Mouse (Mus musculus): ENCODE measurements around the gene Vsig10. TPM values are rescaled to one million over a fixed set of nuclear protein-coding genes. Genes with fewer than 3 reads are reported as not detected.

The Vsig10 gene
- total and polyA plus RNA-seq, 3 experiments, result 0.02 to 0.05 TPM; not detected in 1

- no peak for ATAC-seq (ENCODE audit: extremely low read depth, insufficient number of reproducible peaks, low FRiP score, poor library complexity, severe bottlenecking)
- DNase-seq (ENCODE audit: low spot score), result no peak
- Histone ChIP-seq H3K4me1 (ENCODE audit: insufficient read depth, low read depth, low read length) (peaks cover 10% of the 10 kb centered on the region), H3K9me3 (replicated peaks) (peaks cover 3% of the 10 kb centered on the region; the same call in 1 of the 2 replicates), H3K4me3 (ENCODE audit: low read depth, low read length) (no peak overlapping the region), H3K36me3 (replicated peaks) (no peaks in the 10 kb centered on the region), H3K27me3 (ENCODE audit: insufficient read depth, low read length) (peaks cover 15% of the 10 kb centered on the region)
- no peak for TF ChIP-seq GATA2 (IDR thresholded peaks at IDR 0.05; ENCODE audit: borderline replicate concordance, low read depth, low read length)
- no peak for TF ChIP-seq TAL1 (conservative IDR thresholded peaks at IDR 0.05; ENCODE audit: low read depth, low read length)
- TF ChIP-seq CTCF (IDR thresholded peaks at IDR 0.05; ENCODE audit: low read depth, low read length), result no peak
- no peak for TF ChIP-seq POLR2AphosphoS5 (IDR thresholded peaks at IDR 0.05; ENCODE audit: insufficient replicate concordance, low read depth, low read length)
- TF ChIP-seq GATA1 (IDR thresholded peaks at IDR 0.05; ENCODE audit: borderline replicate concordance, low read length), result no peak
Measured at GRCm38 (mm10) chr5:117305754-117306153, 13.1 kb upstream of the Vsig10 start.

GRCm38 (mm10) chr5:117306826-117307225 is 12.1 kb upstream of the Vsig10 start:
- no peak for DNase-seq (ENCODE audit: low spot score)

DNA sequence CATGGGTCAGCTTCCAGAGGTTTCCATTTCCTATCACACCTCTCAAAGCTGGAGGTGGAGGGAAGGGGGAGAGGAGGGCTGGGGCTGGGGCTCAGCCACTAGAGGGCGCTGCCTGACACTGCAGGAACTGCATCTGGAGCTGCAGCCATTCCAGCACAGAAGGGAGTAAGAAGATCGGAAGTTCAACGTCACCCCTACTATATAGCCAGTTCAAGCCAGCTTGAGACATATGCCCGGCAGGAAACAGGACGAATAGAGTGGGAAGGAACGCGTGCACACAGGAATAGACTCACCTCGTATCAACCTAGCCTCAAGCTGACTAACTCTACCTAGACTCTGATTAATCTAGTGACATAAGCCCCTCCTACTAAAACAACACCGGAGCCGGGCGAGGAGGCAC is 11.2 kb upstream of the Vsig10 start:
- H3K4me3 ChIP-seq (ENCODE audit: low read depth, low read length), result no peak overlapping the region
- H3K4me1 ChIP-seq (ENCODE audit: insufficient read depth, low read depth, low read length), result peaks cover 10% of the 10 kb centered on the region
- TF ChIP-seq GATA1 (IDR thresholded peaks at IDR 0.05; ENCODE audit: borderline replicate concordance, low read length) (no peak), CTCF (IDR thresholded peaks at IDR 0.05; ENCODE audit: low read depth, low read length) (peak; percentile 84), POLR2AphosphoS5 (IDR thresholded peaks at IDR 0.05; ENCODE audit: insufficient replicate concordance, low read depth, low read length) (no peak), GATA2 (IDR thresholded peaks at IDR 0.05; ENCODE audit: borderline replicate concordance, low read depth, low read length) (no peak), TAL1 (conservative IDR thresholded peaks at IDR 0.05; ENCODE audit: low read depth, low read length) (no peak)
- no peaks in the 10 kb centered on the region for H3K36me3 ChIP-seq (replicated peaks)
- ATAC-seq (ENCODE audit: extremely low read depth, insufficient number of reproducible peaks, low FRiP score, poor library complexity, severe bottlenecking) (peak; percentile 49; the same call in 1 of the 2 replicates), DNase-seq (ENCODE audit: low spot score) (peak; percentile 63)
- peaks cover 14% of the 10 kb centered on the region for H3K27me3 ChIP-seq (ENCODE audit: insufficient read depth, low read length)
- H3K9me3 ChIP-seq (replicated peaks), result peaks cover 3% of the 10 kb centered on the region; the same call in 1 of the 2 replicates

More at GRCm38 (mm10) chr5:117306826-117307225, 12.1 kb upstream of the Vsig10 start:
- H3K9me3 ChIP-seq (replicated peaks), result peaks cover 3% of the 10 kb centered on the region; the same call in 1 of the 2 replicates
- no peak overlapping the region for H3K4me3 ChIP-seq (ENCODE audit: low read depth, low read length)
- TF ChIP-seq GATA2 (IDR thresholded peaks at IDR 0.05; ENCODE audit: borderline replicate concordance, low read depth, low read length) (no peak), POLR2AphosphoS5 (IDR thresholded peaks at IDR 0.05; ENCODE audit: insufficient replicate concordance, low read depth, low read length) (no peak), TAL1 (conservative IDR thresholded peaks at IDR 0.05; ENCODE audit: low read depth, low read length) (no peak), CTCF (IDR thresholded peaks at IDR 0.05; ENCODE audit: low read depth, low read length) (no peak), GATA1 (IDR thresholded peaks at IDR 0.05; ENCODE audit: borderline replicate concordance, low read length) (no peak)
- ATAC-seq (ENCODE audit: extremely low read depth, insufficient number of reproducible peaks, low FRiP score, poor library complexity, severe bottlenecking), result no peak
- H3K4me1 ChIP-seq (ENCODE audit: insufficient read depth, low read depth, low read length), result peaks cover 10% of the 10 kb centered on the region
- no peaks in the 10 kb centered on the region for H3K36me3 ChIP-seq (replicated peaks)
- H3K27me3 ChIP-seq (ENCODE audit: insufficient read depth, low read length), result peaks cover 15% of the 10 kb centered on the region

DNA sequence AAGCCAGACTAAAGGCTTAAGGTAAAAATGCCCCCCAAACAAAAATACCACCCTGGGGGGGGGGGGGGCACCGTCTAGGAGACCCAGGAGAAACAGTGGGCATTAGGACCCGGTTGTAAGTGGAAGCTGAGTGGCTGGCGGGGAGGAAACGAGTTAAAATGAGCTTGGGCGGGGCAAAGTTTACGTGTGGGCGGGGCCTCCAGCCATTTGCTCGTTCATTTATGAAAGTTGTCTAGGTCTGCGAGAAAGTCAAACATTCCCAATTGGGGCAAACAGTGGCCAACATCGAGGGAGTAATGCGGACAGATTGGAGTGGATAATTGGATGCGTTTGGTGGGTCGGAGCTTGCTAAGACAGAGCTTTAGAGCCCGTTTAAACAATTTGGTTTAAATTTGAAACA is 5.5 kb upstream of the Vsig10 start:
- DNase-seq (ENCODE audit: low spot score), result no peak
- no peak for TF ChIP-seq GATA1 (IDR thresholded peaks at IDR 0.05; ENCODE audit: borderline replicate concordance, low read length)
- TF ChIP-seq POLR2AphosphoS5 (IDR thresholded peaks at IDR 0.05; ENCODE audit: insufficient replicate concordance, low read depth, low read length), result no peak
- TF ChIP-seq CTCF (IDR thresholded peaks at IDR 0.05; ENCODE audit: low read depth, low read length), result no peak
- no peak for TF ChIP-seq TAL1 (conservative IDR thresholded peaks at IDR 0.05; ENCODE audit: low read depth, low read length)
- TF ChIP-seq GATA2 (IDR thresholded peaks at IDR 0.05; ENCODE audit: borderline replicate concordance, low read depth, low read length), result no peak

GRCm38 (mm10) chr5:117313909-117314308 is 5.0 kb upstream of the Vsig10 start:
- H3K4me1 ChIP-seq (ENCODE audit: insufficient read depth, low read depth, low read length), result no peaks in the 10 kb centered on the region
- TF ChIP-seq GATA2 (IDR thresholded peaks at IDR 0.05; ENCODE audit: borderline replicate concordance, low read depth, low read length) (no peak), POLR2AphosphoS5 (IDR thresholded peaks at IDR 0.05; ENCODE audit: insufficient replicate concordance, low read depth, low read length) (no peak), CTCF (IDR thresholded peaks at IDR 0.05; ENCODE audit: low read depth, low read length) (no peak), TAL1 (conservative IDR thresholded peaks at IDR 0.05; ENCODE audit: low read depth, low read length) (no peak)
- ATAC-seq (ENCODE audit: extremely low read depth, insufficient number of reproducible peaks, low FRiP score, poor library complexity, severe bottlenecking) (no peak), DNase-seq (ENCODE audit: low spot score) (no peak)
- peaks cover 2% of the 10 kb centered on the region for H3K9me3 ChIP-seq (replicated peaks)
- H3K27me3 ChIP-seq (ENCODE audit: insufficient read depth, low read length), result peaks cover 2% of the 10 kb centered on the region; the same call in 1 of the 2 replicates
- no peak overlapping the region for H3K4me3 ChIP-seq (ENCODE audit: low read depth, low read length)
- H3K36me3 ChIP-seq (replicated peaks), result no peaks in the 10 kb centered on the region

More for the DNA sequence above, 5.5 kb upstream of the Vsig10 start:
- Histone ChIP-seq H3K4me3 (ENCODE audit: low read depth, low read length) (no peak overlapping the region), H3K36me3 (replicated peaks) (no peaks in the 10 kb centered on the region), H3K4me1 (ENCODE audit: insufficient read depth, low read depth, low read length) (no peaks in the 10 kb centered on the region), H3K27me3 (ENCODE audit: insufficient read depth, low read length) (peaks cover 2% of the 10 kb centered on the region; the same call in 1 of the 2 replicates), H3K9me3 (replicated peaks) (no peaks in the 10 kb centered on the region)
- no peak for ATAC-seq (ENCODE audit: extremely low read depth, insufficient number of reproducible peaks, low FRiP score, poor library complexity, severe bottlenecking)

DNA sequence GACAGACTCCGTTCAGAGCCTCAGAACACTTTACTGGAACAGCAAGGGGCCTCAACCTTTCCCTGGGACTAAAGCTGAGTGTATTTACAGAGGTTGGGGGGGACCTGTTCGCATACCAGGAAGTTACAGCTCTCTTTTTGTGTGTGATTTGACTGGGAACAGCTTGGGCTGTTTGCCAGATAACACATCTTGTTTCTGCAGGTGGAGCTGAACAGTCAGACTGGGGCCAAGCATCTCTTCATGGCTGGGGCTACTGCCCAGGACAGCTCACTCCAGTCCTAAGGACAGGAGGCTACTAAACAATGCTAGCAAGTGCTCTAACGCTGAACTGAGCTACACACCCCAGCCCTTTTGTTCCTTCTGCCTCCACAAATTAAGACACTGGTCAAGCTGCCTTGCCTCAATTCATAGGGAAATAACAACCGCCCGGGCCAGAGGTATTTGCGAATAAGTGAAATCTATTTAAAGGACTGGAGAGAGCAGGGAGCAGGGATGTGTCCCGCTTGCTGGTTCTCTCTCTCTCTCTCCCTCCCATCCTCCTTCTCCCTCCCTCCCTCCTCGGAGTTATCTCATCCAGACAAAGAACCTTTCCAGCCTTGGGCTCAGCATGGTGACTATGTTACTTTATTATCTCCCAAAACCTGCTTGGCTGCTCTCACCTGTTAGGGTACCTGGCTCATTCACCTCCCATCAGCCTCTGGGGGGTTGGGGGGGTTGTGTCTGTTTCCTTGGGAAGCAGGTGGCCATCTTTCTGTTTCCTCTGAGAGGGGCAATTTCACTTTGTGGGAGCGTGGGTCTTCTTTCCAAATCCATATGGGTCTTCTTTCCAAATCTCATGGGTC is 4.1 kb upstream of the Vsig10 start:
- Histone ChIP-seq H3K9me3 (replicated peaks) (peaks cover 9% of the 10 kb centered on the region), H3K4me1 (ENCODE audit: insufficient read depth, low read depth, low read length) (no peaks in the 10 kb centered on the region), H3K27me3 (ENCODE audit: insufficient read depth, low read length) (peaks cover 6% of the 10 kb centered on the region), H3K36me3 (replicated peaks) (no peaks in the 10 kb centered on the region), H3K4me3 (ENCODE audit: low read depth, low read length) (no peak overlapping the region)
- no peak for DNase-seq (ENCODE audit: low spot score)
- TF ChIP-seq GATA1 (IDR thresholded peaks at IDR 0.05; ENCODE audit: borderline replicate concordance, low read length) (no peak), GATA2 (IDR thresholded peaks at IDR 0.05; ENCODE audit: borderline replicate concordance, low read depth, low read length) (no peak), TAL1 (conservative IDR thresholded peaks at IDR 0.05; ENCODE audit: low read depth, low read length) (no peak), CTCF (IDR thresholded peaks at IDR 0.05; ENCODE audit: low read depth, low read length) (no peak)
- no peak for ATAC-seq (ENCODE audit: extremely low read depth, insufficient number of reproducible peaks, low FRiP score, poor library complexity, severe bottlenecking)

All from G1E (cell line).